Mouse (Mus musculus) cerebellum, adult 8-10 months (tissue): ENCODE data around the gene Fam240b.

ENCODE experiments used
- DNase-seq: peaks from one replicate; pipeline ENCODE4 v3.0.0; 2022

The Fam240b gene

DNA sequence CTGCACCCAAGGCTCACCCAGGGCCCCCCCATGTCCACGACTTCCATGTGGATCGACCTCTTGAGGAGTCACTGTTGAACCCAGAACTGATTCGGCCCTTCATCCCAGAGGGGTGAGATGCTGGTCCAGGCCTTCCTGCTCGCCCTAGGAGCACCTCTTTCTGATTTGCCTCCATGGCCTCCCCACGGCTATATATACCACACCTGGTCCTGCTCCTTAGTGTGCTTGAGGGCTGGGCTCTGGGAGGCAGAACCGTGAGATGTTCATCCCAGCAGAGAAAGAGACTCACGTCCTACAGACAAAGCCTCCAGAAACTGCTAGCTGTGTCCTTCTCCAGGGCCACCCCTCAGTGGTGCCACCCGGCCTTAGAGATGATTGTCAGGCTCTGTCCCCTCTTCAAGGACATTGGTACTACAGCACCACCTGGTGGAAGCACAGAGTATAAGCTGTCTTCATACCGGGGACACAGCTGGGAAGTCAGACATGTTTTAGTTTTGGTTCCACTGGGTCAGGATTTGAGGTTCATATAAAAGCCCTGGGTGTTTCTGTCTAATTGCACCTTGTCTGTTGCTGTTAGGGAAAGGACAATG is 58.6 kb downstream of the Fam240b start:
- peak; percentile 77 for DNase-seq

DNA sequence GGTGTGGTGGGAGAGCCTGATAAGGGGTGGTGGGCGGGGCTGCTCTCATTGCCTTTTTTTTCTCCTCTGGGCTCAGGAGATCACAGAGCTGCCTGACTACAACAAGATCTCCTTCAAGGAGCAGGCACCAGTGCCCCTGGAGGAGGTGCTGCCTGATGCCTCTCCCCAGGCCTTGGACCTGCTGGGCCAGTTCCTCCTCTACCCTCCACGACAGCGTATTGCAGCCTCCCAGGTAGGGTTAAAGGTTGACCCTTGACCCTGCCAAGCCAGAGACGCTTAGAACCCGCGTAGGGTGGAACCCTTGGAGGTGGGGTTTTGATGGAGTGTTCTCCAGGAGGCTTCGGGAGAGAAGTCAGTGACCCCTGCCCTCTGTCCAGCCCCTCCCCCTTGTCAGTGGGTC is 59.8 kb downstream of the Fam240b start:
- DNase-seq, result no peak

DNA sequence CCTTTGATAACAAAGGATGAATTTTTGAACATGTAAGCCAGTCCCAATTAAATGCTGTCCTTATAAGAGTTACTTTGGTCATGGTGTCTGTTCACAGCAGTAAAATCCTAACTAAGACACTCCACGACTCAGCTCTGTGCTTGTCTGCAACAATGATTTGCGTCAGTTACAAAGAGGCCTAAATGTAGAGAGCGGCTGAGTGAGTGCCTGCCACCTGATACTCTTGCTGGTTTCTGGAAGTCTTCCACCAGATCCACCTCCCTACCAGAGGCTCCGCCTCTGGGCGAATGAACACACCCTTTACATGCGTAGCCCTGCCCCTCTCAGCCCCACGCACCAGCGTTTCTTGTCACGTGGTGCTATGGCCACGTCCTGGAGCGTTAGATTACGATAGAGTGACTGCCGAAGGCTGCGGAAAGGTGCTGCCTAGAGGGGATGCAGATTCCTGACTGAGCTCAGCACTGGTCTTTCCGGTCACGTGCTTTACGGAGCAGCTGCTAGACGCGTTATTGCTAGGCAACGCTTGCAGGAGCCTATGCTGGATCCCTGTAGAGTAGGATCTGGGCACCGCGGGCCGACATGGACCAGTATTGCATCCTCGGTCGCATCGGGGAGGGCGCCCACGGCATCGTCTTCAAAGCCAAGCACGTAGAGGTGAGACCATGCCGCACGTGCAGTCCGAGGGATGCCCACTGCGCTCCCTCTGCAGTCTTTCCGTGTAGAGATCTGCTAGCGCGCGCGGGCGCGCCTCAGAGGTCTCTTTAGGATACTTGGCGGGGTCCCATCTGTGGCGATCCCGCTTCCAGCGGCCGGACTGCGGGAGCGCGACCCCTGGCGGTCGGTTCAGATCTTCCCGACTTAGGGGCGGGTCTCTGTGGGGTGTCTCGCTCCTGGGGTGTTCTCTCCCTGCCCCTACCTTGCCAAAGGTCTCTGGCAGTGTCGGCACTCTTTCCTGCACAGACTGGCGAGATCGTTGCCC is 65.3 kb downstream of the Fam240b start, which contains the start of gene Cdk20:
Gene Cdk20 (plus strand): TSS at position 298 of the 979 bp plus-strand sequence.
- peak; percentile 87 for DNase-seq
